Mouse (Mus musculus) heart, adult 2 months (tissue): Measurements from ENCODE around the gene Mast3.

Experiments used
- EP300 ChIP-seq: fragments of 200-500 bp; IDR thresholded peaks from 2 replicates; pipeline ENCODE4 v1.6.1; 2011; ENCODE audit warnings: low read depth, low read length, control low read depth; ENCODE audit not compliant: insufficient read depth
- POLR2A ChIP-seq: fragments of 200-500 bp; IDR thresholded peaks from 2 replicates; pipeline ENCODE4 v1.6.1; 2011; ENCODE audit warnings: mild to moderate bottlenecking, low read depth, low read length, control low read depth; ENCODE audit not compliant: insufficient read depth

GRCm38 (mm10) chr8:70804481-70805206 lies at the start of gene Mast3:
- peak; percentile 64; the same call in 1 of the 2 replicates for TF ChIP-seq POLR2A
- no peak for TF ChIP-seq EP300
